Mouse (Mus musculus) liver, embryonic 14.5 days (tissue): ENCODE measurements at regions not wholly inside any gene's neighbourhood (a gene's known extent, or its start where the extent isn't known, plus 50 kb on each side); places are given as distances from the start of the nearest gene placed in this dataset.

Source experiments
- ATAC-seq: fragments of 200-750 bp; cut with Nextera tagmentation; 2 replicates; pipeline ENCODE4 v1.8.0; 2017; ENCODE audit warnings: moderate number of reproducible peaks, mild to moderate bottlenecking, moderate library complexity; ENCODE audit not compliant: insufficient read depth
- DNase-seq, 3 experiments: peaks; one replicate each; pipeline ENCODE4 v3.0.0-alpha.2; 2012 to 2013; ENCODE audit warnings: low read depth in 3 of 3, low spot score in 3 of 3
- H3K27ac ChIP-seq: fragments of 300-500 bp; sonication (generic); 2 replicates; pipeline ENCODE4 v1.5.1; 2014; ENCODE audit warnings: moderate library complexity, mild to moderate bottlenecking, control low read depth, inconsistent platforms
- H3K27me3 ChIP-seq: fragments of 300-500 bp; sonication (generic); 2 replicates; pipeline ENCODE4 v1.6.1; 2014; ENCODE audit warnings: mild to moderate bottlenecking, low read length, moderate library complexity; ENCODE audit not compliant: control insufficient read depth, insufficient read depth
- H3K36me3 ChIP-seq: fragments of 300-500 bp; sonication (generic); replicated peaks from 2 replicates; pipeline ENCODE4 v1.6.1; 2014; ENCODE audit warnings: low read depth; ENCODE audit not compliant: control insufficient read depth, insufficient read depth
- H3K4me1 ChIP-seq, 2 experiments: fragments of 200-500 bp in 1 of 2; fragments of 300-500 bp in 1 of 2; sonication (generic) in 1 of 2; replicated peaks; 2 replicates each; pipeline ENCODE4 v1.6.1; 2012 to 2014; ENCODE audit warnings: antibody characterized with exemption in 1 of 2, inconsistent platforms in 1 of 2, low read length in 1 of 2; ENCODE audit not compliant: control insufficient read depth in 2 of 2, insufficient read depth in 2 of 2
- H3K4me2 ChIP-seq: fragments of 300-500 bp; sonication (generic); 2 replicates; pipeline ENCODE4 v1.6.1; 2014; ENCODE audit warnings: low read depth, mild to moderate bottlenecking, control low read depth, moderate library complexity
- H3K4me3 ChIP-seq, 2 experiments: fragments of 200-500 bp in 1 of 2; fragments of 300-500 bp in 1 of 2; sonication (generic) in 1 of 2; 2 replicates each; pipeline ENCODE4 v1.5.1; 2012 to 2014; ENCODE audit warnings: low read depth in 2 of 2, low read length in 2 of 2, mild to moderate bottlenecking in 2 of 2, control low read depth in 1 of 2, inconsistent platforms in 1 of 2, moderate library complexity in 1 of 2; ENCODE audit not compliant: insufficient read depth in 1 of 2
- H3K9ac ChIP-seq: fragments of 300-500 bp; sonication (generic); replicated peaks from 2 replicates; pipeline ENCODE4 v1.6.1; 2014; ENCODE audit warnings: mild to moderate bottlenecking, control low read depth, moderate library complexity
- H3K9me3 ChIP-seq: fragments of 300-500 bp; sonication (generic); 2 replicates; pipeline ENCODE4 v1.6.1; 2016; ENCODE audit warnings: low read length, mixed read lengths; ENCODE audit not compliant: control insufficient read depth
- CTCF ChIP-seq: IDR thresholded peaks from 2 replicates; pipeline ENCODE4 v1.5.1; 2016; ENCODE audit warnings: antibody characterized with exemption, low read depth, control low read depth
- EP300 ChIP-seq: IDR thresholded peaks from 2 replicates; pipeline ENCODE4 v1.6.1; 2016; ENCODE audit warnings: antibody characterized with exemption, low read depth
- WGBS: fragments of 180-500 bp; shearing (Covaris S2); extraction: QIAGEN DNeasy Blood & Tissue Kit; methylation state at CpG from one replicate; pipeline ENCODE4 v1.1.7; 2014; ENCODE audit not compliant: insufficient replicate concordance; 5-methylcytosine and 5-hydroxymethylcytosine counted together

DNA sequence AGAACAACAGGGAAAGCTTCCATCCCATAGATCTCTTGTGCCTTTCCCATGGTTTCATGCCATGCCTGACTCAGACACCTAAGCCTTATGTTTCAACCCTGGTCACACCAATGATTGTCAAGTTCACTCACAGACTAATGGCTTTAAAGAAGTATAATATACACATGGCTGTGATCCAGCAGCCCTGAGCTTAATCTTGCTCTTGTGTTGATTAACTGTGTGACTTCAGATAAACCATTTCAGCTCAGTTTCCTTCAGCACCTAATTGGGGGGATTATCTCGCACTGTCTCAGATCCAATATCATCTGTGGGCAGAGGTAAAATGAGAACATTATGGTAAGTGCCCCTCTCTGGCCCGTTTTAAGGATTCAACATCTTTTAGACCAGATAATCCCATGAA, 223.9 kb upstream of the Pard3b start:
- 46% methylated on average over 2 of the region's 2 CpGs for WGBS
- no peak overlapping the region for H3K4me2 ChIP-seq
- no peaks in the 10 kb centered on the region for H3K27me3 ChIP-seq
- no peaks in the 10 kb centered on the region for H3K9me3 ChIP-seq
- no peak for TF ChIP-seq EP300
- TF ChIP-seq CTCF: no peak
- H3K36me3 ChIP-seq: no peaks in the 10 kb centered on the region
- H3K9ac ChIP-seq: no peak overlapping the region
- no peaks in the 10 kb centered on the region for H3K4me1 ChIP-seq
- no peak for ATAC-seq
- no peak overlapping the region for H3K27ac ChIP-seq
- no peak overlapping the region for H3K4me3 ChIP-seq
- DNase-seq: no peak

DNA sequence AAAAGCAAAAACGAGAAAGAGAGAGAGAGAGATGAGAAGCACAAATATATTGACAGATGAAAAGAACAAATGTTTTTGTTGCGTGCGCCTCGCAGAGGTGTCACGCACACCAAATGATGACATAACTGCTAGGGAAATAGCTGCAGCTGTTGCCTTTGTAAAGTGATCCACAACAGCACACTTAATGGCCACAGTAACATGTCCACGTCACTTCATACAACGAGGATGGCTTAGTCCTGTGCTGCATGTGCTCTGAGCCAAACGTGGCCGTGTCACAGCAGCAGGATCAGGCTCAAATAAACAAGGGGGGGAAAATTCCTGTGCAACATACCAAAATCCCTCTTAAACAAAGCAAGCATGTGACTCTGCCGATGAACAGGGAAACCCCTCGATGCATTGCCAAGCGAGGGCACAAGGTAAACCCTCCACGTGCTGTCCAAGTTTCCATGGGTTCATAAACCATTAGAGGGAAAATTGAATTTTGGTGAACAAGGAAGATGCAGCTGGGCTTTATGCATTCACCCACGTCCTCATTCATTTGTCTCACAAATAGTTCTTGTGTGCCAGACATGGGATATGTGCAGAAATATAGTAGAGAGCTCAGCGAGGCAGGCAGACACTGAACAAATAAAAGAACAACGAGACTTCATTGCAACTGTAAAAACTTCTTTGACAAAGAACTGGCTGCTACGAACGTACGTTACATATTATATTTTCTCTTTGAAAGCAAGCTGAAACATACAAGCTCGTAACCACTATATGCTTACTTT, 223.0 kb upstream of the Pard3b start:
- ATAC-seq (no peak), DNase-seq (no peak)
- Histone ChIP-seq H3K4me3 (no peak overlapping the region), H3K4me1 (no peaks in the 10 kb centered on the region), H3K9me3 (no peaks in the 10 kb centered on the region), H3K9ac (no peak overlapping the region), H3K27me3 (no peaks in the 10 kb centered on the region), H3K4me2 (no peak overlapping the region), H3K27ac (no peak overlapping the region), H3K36me3 (no peaks in the 10 kb centered on the region)
- TF ChIP-seq CTCF (no peak), EP300 (no peak)
- 69% methylated on average over 20 of the region's 20 CpGs for WGBS

DNA sequence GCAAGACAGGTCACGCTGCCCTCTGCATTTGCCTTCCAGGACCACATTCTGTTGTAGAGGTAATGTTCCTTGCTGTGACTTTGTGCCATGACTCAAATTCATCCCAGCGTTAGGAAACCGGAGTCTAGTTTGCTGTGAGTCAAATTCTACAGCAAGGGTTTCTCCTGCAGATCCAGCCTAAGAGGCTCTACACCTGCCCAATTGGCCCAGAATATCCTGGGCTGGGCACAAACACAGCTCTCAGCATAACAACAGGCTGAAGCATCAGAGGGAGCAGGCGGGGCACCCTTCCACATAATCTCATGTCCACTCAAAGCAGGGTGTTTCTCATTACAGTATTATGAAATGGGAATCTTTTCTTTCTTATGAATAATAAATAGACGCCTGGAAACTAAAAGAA, 220.2 kb upstream of the Pard3b start:
- no peak overlapping the region for H3K9ac ChIP-seq
- H3K4me1 ChIP-seq: no peaks in the 10 kb centered on the region
- no peaks in the 10 kb centered on the region for H3K27me3 ChIP-seq
- DNase-seq (no peak), ATAC-seq (no peak)
- no peak overlapping the region for H3K4me3 ChIP-seq
- H3K9me3 ChIP-seq: no peaks in the 10 kb centered on the region
- no peak overlapping the region for H3K4me2 ChIP-seq
- no peaks in the 10 kb centered on the region for H3K36me3 ChIP-seq
- 53% methylated on average over 5 of the region's 5 CpGs for WGBS
- H3K27ac ChIP-seq: no peak overlapping the region
- no peak for TF ChIP-seq EP300
- TF ChIP-seq CTCF: no peak

DNA sequence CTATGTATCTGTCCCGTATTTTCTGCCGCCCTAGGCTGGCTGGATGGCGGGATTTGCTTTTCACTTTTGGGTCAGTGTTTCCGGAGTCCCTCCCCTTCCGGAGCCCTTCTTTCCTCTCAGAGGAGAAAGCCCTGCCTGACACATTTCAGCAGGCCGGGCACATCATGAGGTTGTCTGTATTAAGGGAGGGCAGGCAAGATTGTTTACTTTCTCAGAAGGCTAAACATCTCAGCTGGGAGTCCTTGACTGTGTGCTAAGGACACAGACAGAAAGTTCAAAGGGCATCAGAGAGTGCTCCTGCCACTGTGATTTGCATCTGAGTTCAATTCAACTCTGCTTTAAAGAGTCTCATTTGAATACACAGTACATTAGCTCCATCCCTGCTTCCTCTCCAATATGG, 218.8 kb upstream of the Pard3b start:
- no peaks in the 10 kb centered on the region for H3K27me3 ChIP-seq
- no peak overlapping the region for H3K27ac ChIP-seq
- no peak for DNase-seq
- H3K4me1 ChIP-seq: no peaks in the 10 kb centered on the region
- 44% methylated on average over 6 of the region's 6 CpGs for WGBS
- H3K36me3 ChIP-seq: no peaks in the 10 kb centered on the region
- no peak for ATAC-seq
- no peak overlapping the region for H3K4me2 ChIP-seq
- H3K4me3 ChIP-seq: no peak overlapping the region
- H3K9ac ChIP-seq: no peak overlapping the region
- no peak for TF ChIP-seq CTCF
- TF ChIP-seq EP300: no peak
- H3K9me3 ChIP-seq: no peaks in the 10 kb centered on the region

GRCm38 (mm10) chr1:61423253-61423652, 215.4 kb upstream of the Pard3b start:
- no peak for ATAC-seq
- no peaks in the 10 kb centered on the region for H3K36me3 ChIP-seq
- TF ChIP-seq CTCF: no peak
- no peak for TF ChIP-seq EP300
- no peak overlapping the region for H3K4me2 ChIP-seq
- no peaks in the 10 kb centered on the region for H3K9me3 ChIP-seq
- DNase-seq: no peak
- H3K9ac ChIP-seq: no peak overlapping the region
- H3K4me1 ChIP-seq: no peaks in the 10 kb centered on the region
- H3K27me3 ChIP-seq: no peaks in the 10 kb centered on the region
- no peak overlapping the region for H3K4me3 ChIP-seq
- H3K27ac ChIP-seq: no peak overlapping the region
